Mouse (Mus musculus) liver, embryonic 14.5 days (tissue): ENCODE data around the gene Teddm1b.

Experiments used
- CTCF ChIP-seq: IDR thresholded peaks from 2 replicates; pipeline ENCODE4 v1.5.1; 2016; ENCODE audit warnings: antibody characterized with exemption, low read depth, control low read depth
- EP300 ChIP-seq: IDR thresholded peaks from 2 replicates; pipeline ENCODE4 v1.6.1; 2016; ENCODE audit warnings: antibody characterized with exemption, low read depth

DNA sequence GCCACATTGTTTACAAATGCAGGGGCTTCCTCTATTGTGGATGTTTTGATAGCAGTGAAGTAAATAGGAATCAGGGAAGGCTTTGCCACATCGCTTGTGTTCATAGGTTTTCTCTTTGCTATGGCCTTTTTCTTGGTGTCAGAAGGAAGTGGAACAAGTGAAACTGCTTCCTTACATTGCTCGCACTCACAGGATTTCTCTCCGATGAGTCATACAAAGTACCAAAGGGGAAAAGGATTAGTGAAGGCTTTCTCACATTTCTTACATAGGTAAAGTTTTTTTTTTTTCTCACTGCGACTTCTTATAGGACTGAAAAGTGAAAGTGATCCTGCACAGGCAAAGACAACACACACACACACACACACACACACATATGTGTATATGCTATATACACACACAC is 38.1 kb upstream of the Teddm1b start:
- TF ChIP-seq CTCF (no peak), EP300 (no peak)
